Mouse (Mus musculus): ENCODE measurements around the gene Gm9803.
A peak's percentile ranks its signal among the peaks of the same experiment; 100 is the strongest.
"Not testable (repeated sequence)": the region's sequence is repeated elsewhere in the genome, so short reads cannot be mapped to it uniquely, and the experiment has no call there.

Gene Gm9803

GRCm38 (mm10) chr10:43523931-43524330 lies at the start of gene Gm9803:
TSS of gene Gm9803 (plus strand) at chr10:43524084.
- not testable (repeated sequence) for DNase-seq

- peak; percentile 21 to 26 for DNase-seq
These were observed 48.5 kb upstream of the Gm9803 start for GRCm38 (mm10) chr10:43475376-43475775.

- no peak for DNase-seq
These were observed 46.4 kb upstream of the Gm9803 start for GRCm38 (mm10) chr10:43477459-43477858.

- DNase-seq: peak; percentile 19 to 32
These were observed 45.8 kb upstream of the Gm9803 start for GRCm38 (mm10) chr10:43477865-43478681.

- DNase-seq: peak; percentile 47 to 61
These were observed 45.0 kb upstream of the Gm9803 start, which contains the start of gene Bend3 for GRCm38 (mm10) chr10:43478751-43479435. TSS of gene Bend3 (plus strand) at chr10:43478831.

- DNase-seq: peak; percentile 66 to 83
These were observed 44.3 kb upstream of the Gm9803 start for GRCm38 (mm10) chr10:43479436-43480157.

GRCm38 (mm10) chr10:43480227-43480849 lies 43.5 kb upstream of the Gm9803 start:
- DNase-seq: no peak

GRCm38 (mm10) chr10:43481179-43481578 lies 42.7 kb upstream of the Gm9803 start:
- no peak for DNase-seq

GRCm38 (mm10) chr10:43482021-43482420 lies 41.9 kb upstream of the Gm9803 start:
- DNase-seq: no peak

- no peak for DNase-seq
These were observed 40.4 kb upstream of the Gm9803 start for GRCm38 (mm10) chr10:43483426-43483995.

GRCm38 (mm10) chr10:43485751-43486268 lies 38.1 kb upstream of the Gm9803 start:
- no peak for DNase-seq

- no peak for DNase-seq
These were observed 36.4 kb upstream of the Gm9803 start for GRCm38 (mm10) chr10:43487441-43488010.

GRCm38 (mm10) chr10:43488258-43488657 lies 35.6 kb upstream of the Gm9803 start:
- DNase-seq: no peak

GRCm38 (mm10) chr10:43489139-43489538 lies 34.7 kb upstream of the Gm9803 start:
- DNase-seq: no peak

- DNase-seq: no peak
These were observed 34.3 kb upstream of the Gm9803 start for GRCm38 (mm10) chr10:43489550-43489949.

GRCm38 (mm10) chr10:43490034-43490433 lies 33.9 kb upstream of the Gm9803 start:
- no peak for DNase-seq

- DNase-seq: no peak
These were observed 33.0 kb upstream of the Gm9803 start for GRCm38 (mm10) chr10:43490846-43491245.

- DNase-seq: peak; percentile 42 to 59
These were observed 21.3 kb upstream of the Gm9803 start for GRCm38 (mm10) chr10:43502599-43502998.

- DNase-seq: no peak
These were observed 19.6 kb upstream of the Gm9803 start for GRCm38 (mm10) chr10:43504291-43504690.

GRCm38 (mm10) chr10:43507051-43507450 lies 16.8 kb upstream of the Gm9803 start:
- DNase-seq: no peak

GRCm38 (mm10) chr10:43509228-43509627 lies 14.7 kb upstream of the Gm9803 start:
- no peak for DNase-seq

GRCm38 (mm10) chr10:43512976-43513375 lies 10.9 kb upstream of the Gm9803 start:
- no peak for DNase-seq
